Mouse (Mus musculus) cerebellum, adult 2 months (tissue): ENCODE results near the gene Ankrd11.

Experiments used
- CTCF ChIP-seq: fragments of 200-500 bp; IDR thresholded peaks from 2 replicates; pipeline ENCODE4 v1.5.1; 2011; ENCODE audit warnings: low read depth, mild to moderate bottlenecking, control low read depth, low read length, moderate library complexity, borderline replicate concordance; ENCODE audit not compliant: insufficient read depth
- POLR2A ChIP-seq: fragments of 200-500 bp; IDR thresholded peaks from 2 replicates; pipeline ENCODE4 v1.6.1; 2011; ENCODE audit warnings: low read length, control low read depth, borderline replicate concordance; ENCODE audit not compliant: insufficient read depth

GRCm38 (mm10) chr8:122897200-122897599 is 144.9 kb downstream of the Ankrd11 start:
- TF ChIP-seq CTCF (no peak), POLR2A (no peak)
